Mouse (Mus musculus): ENCODE data around the gene Veph1.

The Veph1 gene

DNA sequence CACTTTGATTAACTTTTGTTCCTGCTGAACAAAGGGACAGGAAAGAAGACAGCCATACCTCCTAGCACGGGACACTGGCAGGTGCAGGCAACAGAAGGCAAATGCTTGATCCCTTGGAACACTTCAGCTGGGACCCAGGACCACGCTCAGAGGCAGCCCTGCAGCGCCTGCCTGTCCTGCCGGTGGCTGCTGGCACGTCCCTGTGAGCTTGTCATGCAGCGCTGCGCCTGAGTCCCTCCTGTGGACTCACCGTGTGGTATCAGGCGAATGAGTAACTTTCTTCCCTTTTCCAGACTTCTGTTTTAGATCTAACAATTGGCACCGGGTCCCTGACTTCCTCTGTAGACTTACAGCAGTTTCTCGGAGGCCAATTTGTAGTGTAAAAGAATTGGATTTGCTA lies at the start of gene Veph1:
Veph1 (minus strand) TSS at position 293 of the 400 bp plus-strand sequence.
- DNase-seq (ENCODE audit: low read depth), result no peak

DNA sequence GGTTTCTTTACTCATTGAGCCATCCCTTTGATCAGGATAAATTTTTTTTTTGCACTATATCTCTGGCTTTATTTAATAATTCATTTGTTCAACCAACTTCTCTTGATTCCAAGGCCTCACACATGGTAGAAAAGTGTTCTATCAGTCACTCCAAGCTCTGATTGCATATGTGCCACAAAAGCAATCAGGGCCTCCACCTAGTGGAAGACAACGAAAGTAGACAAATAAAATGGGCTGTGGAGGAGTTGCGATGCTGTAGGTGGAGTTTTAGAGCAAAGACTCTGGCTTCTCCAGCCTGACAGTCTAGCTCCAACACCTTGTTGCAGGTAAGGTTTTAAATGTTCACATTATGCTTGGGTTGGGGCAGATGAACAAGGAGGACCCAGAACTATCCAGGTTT lies 44.1 kb upstream of the Veph1 start:
- peak; percentile 25 for DNase-seq (ENCODE audit: low read depth)

GRCm38 (mm10) chr3:66332401-66332729 lies 35.7 kb upstream of the Veph1 start:
- DNase-seq (ENCODE audit: low read depth), result no peak

DNA sequence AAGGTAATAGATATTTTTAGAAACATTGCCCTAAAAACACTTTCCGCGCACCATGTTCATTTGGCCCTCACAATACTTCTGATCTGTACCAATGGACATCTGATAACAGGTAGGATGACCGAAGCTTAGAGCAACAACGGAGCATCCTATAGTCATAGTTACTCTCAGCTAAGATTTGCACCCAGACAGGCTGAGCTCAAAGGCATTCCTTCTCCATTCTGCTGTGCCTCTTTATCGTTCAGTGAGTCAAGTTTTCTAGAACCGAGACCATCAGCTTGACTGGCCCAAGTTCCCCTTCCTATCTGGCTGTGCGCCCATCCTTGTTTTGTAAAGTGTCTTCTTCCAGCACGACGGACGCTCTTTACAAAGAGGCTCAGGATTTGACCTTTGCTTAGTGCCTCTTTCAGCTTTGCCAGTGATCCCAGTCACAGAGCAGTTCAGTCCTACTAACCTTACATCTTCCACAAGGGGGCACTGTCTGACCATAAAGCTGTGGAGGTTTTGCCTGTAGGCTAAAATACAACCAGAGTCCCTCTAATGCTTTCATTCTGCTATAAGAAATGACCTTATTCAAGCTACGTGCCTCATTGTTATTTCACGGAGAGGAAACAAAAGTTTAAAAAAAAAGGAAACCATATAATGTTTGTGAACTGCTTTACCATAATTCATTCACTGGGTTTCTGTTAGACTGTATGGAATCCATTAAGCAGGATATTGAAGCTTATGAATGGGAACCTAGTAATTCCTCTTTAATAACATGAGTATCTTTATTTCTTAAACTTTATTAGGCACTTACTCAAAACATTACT lies 35.2 kb upstream of the Veph1 start:
- DNase-seq (ENCODE audit: low read depth), result peak; percentile 93

GRCm38 (mm10) chr3:66330896-66331579 lies 34.4 kb upstream of the Veph1 start:
- DNase-seq (ENCODE audit: low read depth), result no peak

GRCm38 (mm10) chr3:66325962-66326834 lies 29.6 kb upstream of the Veph1 start:
- DNase-seq (ENCODE audit: low read depth), result no peak

GRCm38 (mm10) chr3:66325486-66325951 lies 28.9 kb upstream of the Veph1 start:
- DNase-seq (ENCODE audit: low read depth), result no peak

- peak; percentile 76 for DNase-seq (ENCODE audit: low read depth)
Observed at GRCm38 (mm10) chr3:66314793-66315715, 18.4 kb upstream of the Veph1 start.

DNA sequence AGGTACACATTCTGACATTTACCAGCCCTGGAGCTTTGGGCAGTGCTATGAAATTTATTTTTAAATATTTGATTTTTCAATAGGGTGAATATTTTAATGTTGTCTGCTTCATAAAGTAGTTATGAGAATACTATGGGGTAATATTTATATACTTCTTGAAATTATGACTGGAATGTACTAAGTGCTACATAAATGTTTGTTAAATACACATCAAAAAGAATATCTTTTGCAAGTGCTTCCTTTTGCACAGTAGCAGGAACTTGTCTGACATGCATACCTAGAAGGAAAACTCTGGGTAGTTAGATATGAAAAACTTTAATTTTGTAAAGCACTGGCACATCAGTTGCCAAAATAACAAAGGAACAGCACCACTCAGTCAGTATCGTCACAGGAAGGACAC lies 13.9 kb upstream of the Veph1 start:
- DNase-seq (ENCODE audit: low read depth), result no peak

DNA sequence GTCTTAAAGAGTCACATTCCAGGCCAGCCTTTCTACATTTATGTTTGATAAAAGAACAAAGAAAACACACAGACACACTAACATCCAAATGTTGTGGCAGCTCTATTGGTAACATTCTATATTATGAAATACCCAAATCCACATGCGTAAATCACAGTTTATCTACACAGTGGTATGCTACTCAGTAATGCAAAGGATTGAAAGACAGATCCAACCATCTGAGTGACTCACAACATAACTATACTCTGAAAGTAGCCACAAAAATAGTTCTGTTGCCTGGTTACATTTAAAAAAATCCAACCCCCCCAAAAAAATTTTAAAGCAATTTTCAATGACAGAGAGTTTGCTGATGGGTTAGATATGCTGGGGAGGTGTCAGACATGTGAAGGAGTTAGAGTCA lies 12.9 kb upstream of the Veph1 start:
- peak; percentile 69 for DNase-seq (ENCODE audit: low read depth)

DNA sequence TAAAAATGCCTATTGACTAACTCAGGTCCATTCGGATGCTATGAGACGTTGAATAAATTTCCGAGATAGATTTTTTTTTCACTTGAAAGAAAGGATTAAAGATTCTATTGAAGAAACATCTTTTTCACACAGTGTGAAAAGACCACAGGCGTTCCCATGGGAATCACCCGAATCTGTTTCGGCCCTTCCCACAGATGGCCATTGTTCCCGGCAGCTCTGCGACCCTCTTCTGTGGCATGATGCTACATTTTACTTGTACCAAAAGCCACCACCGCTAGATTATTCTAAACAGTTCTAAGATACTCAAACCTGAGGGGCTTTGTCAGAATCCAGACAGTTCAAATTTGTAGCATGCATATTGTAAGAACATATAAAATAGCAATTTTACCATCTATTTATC lies 1.4 kb downstream of the Veph1 start:
- no peak for DNase-seq (ENCODE audit: low read depth)

- DNase-seq (ENCODE audit: low read depth), result no peak
Observed at GRCm38 (mm10) chr3:66294729-66295128, 1.9 kb downstream of the Veph1 start.

DNA sequence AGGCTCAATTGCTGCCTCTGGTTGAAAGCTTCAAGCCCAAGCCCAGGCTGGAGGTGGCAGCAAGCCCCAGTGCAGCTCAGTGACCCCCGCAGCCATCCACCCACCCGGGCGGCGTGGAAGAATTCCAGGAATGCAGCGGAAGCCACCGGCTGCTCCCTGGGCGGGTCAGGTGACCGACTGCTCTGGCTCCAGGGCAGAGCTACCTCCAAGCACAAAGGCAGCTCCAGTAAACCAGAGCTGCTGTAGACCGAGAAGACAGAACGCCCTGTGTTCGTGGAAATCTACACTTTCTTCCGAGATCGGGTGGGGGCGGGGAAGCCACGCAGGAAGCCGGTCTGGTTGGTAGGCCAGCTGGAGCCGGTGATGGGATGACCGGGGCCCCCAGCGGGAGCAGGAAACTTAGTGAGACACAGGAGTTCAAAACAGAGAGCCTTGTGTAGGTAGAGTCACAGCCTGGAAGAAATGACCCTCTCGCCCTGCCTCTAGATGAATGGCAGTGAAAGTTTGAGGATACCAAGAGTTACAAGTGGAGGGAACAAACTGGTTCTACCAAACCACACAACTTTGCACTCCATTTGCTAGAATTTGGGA lies 4.2 kb downstream of the Veph1 start:
- peak; percentile 24 for DNase-seq (ENCODE audit: low read depth)

DNA sequence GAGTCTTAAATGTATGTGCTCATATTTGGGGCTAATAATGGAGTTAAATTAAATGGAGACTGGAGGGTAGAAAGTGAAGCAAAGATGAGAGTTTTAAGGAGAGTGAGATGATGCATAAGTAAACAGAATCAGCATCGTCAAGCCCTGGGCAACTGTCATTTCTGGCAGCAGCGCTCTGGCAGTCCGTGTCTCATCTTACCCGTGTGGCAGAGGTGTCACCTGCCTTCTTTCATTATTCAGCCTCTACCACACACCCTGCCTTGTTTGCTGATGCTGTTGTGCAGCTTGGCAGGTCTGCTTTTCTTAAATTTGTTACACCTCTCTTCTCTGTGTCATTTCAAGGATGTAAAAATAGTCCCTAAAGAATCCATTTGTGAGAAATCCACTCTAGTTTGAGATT lies 33.4 kb downstream of the Veph1 start:
- DNase-seq (ENCODE audit: low read depth), result no peak

DNA sequence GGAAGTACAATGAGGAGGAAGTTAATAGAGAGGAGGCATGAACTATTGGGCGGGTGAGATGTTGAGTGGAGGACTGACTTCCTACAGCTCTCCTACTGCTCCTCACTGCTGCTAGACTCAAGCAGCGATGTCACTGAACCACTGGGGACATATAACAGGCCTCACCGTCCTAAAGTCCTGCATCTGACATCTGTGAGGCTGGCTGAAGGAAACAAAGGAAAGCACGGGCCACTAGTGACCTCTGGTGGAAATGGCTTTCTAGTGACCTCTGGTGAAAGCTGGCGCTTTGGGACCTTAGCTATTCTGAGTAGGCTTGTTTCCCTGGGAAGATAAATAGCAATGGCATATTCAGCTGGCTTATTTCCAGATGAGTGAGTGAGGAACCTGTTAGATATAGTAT lies 34.3 kb downstream of the Veph1 start:
- peak; percentile 53 for DNase-seq (ENCODE audit: low read depth)

DNA sequence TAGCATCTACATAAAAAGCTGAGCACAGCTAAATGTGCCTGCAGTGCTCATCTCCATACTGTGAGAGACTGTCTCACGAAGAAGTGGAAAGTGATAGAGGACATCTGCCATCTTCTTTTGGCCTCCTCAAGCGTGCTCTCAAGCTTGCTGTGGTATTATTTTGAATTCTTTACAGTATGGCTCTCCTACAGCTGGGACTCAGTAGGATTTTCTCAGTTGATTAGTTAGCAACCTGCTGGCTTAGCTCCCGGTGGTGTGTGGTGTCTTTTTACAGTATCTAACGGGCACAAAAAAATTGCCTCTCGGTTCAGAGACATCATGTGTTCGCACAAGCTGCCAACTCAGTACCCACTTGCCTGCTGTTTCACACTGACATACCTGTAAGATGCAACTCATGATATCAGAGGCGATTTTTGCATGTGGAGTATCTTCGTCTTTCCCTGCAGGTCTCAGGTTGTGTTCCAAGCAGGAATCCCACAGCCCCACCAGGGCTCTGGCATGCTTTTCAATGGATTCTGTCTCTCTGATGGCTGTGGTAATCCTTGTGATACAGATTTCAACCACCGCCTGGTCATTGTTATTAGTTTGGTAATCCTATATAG lies 42.0 kb downstream of the Veph1 start:
- DNase-seq (ENCODE audit: low read depth), result no peak

- DNase-seq (ENCODE audit: low read depth), result no peak
Observed at GRCm38 (mm10) chr3:66251842-66252241, 44.8 kb downstream of the Veph1 start.

DNA sequence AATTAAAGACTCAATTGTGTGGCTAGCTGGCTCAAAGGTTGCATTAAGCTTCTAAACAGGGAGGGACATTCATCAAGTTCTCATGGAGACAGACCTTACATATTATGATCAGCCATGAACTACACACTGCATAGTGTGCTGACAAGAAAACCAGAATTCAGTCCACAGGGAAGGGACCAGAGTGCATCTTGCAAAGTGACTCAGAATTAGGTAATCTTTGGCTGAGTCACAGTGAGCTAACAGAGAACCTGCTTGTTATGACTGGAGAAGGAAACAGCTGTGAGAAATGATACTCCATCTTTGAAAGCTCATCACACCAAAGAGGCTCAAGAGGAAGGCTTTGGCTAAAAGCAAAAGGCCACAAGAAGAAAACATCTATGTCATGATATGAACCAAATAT lies 56.2 kb downstream of the Veph1 start:
- DNase-seq (ENCODE audit: low read depth), result peak; percentile 78

DNA sequence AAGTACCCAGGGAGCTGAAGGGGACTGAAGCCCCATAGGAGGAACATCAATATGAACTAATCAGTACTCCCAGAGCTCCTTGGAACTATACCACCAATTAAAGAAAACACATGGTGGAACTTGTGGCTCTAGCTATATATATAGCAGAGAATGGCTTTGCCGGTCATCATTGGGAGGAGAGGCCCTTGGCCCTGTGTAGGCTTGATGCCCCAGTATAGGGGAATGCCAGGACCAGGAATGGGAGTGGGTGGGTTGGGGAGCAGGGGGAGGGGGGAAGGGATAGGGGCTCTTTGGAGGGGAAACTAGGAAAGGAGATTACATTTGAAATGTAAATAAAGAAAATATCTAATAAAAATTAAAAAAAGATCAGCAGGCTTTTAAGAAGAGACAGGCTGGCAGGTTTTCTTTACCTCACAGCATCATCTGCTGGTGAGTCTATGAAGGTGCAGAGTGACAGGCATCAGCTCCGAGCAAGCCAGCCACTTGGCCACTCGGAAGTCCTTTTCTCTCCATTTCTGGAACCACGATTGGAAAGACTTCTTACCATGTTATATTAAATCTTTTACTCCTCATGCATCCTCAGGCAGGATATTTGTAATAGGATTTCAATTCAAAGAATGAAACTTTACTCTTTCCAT lies 60.3 kb downstream of the Veph1 start:
- DNase-seq (ENCODE audit: low read depth), result peak; percentile 75

DNA sequence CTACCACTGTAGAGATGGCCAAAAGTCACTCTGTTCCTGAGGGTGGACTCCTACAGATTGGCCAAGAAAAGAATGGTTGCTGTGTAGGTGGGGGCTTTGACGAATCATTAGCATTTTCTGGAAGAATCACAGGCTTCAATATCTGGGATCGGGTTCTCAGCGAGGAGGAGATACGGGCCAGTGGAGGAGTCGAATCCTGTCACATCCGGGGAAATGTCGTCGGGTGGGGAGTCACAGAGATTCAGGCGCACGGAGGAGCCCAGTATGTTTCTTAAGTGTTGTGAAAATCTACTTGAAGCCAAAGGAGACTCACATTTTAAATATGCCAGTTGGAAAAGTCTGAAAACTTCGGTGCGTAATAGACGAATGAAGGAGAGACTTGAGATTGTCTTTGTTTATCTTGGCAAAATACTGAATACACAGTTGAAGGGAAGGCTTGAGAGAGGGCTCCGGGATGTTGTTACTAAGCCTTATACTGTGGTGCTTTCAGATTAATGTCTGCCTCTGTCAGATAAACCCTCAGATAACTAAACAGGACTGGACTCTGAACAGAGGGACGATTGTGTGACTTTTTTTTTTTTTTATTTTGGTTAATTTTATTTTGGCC lies 71.6 kb downstream of the Veph1 start:
- peak; percentile 54 for DNase-seq (ENCODE audit: low read depth)

All from NIH3T3 (cell line).